Mouse (Mus musculus) spleen, adult 12 weeks (tissue): ENCODE measurements around the gene Chic2.
A peak's percentile ranks its signal among the peaks of the same experiment; 100 is the strongest.

Experiments used
- DNase-seq: peaks from one replicate; pipeline ENCODE4 v3.0.0; 2022; ENCODE audit warnings: low spot score

Chic2 gene

DNA sequence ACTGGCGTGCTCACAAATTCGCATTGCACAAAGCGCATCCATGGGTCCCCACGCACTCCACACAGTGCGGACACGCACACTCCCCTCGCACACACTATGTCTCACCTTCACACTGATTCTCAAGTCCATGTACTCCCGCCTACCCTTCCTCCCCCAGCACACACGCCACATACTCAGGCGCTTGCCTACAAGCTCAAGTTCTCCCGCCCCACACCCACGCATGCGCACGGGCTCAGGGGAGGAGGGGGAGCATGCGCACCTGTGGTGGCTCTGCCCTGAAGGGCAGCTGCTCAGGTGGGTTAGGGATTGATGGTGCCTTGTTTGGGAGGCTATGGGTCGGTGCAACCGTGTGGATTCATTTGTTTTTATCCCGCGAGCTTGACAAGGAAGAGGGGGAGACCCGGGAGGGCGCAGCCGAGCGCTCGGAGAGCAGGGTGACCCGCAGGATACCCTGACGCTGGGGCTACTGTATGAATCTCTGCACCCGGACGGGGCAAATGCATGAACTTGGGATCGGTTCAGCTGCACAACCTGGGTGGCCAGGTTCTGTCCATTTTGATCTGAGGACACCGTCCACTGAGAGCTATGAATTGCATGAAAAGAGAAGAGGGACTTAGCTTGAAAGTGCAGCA, 22.7 kb upstream of the Chic2 start:
- peak; percentile 59 for DNase-seq

- no peak for DNase-seq
Observed at GRCm38 (mm10) chr5:75066715-75067114, 22.1 kb upstream of the Chic2 start.

DNA sequence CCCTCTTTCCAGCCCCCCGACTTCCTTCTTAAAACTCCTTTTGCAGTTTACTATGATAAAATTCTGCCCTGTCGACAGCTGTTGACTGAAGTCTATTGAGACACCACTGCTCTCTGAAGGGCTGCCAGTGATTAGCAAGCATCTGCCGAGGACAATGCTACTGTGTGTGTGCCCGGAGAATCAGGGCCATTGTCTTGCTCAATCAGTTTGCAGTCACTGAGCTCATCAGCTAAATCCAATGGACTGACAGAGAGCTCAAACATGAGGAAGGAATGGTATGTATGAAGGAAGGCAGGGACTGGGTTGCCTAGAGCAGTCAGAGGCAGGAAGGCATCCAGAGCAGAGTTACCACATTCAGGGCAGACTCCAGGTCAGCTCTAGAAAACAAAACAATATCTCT, 18.6 kb upstream of the Chic2 start:
- DNase-seq: no peak

DNA sequence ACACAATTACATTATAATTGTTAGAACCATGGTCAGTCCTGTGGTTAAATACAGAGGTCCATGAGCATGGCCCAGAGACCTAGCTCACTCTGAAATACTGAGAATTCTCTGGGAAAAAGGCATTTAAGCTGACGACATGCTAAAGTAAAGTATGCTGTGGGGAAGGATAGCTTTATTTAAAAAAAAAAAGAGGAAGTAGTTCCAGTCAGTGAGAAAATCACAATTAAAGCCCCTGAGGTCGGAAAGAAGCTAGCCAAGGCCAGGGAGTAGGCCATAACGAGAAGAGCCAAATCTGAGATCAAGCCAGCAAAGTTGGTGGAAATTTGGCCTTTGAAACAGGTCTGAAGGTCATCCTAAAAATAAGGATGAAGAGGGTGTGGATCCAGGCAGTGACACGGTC, 6.5 kb upstream of the Chic2 start:
- no peak for DNase-seq

DNA sequence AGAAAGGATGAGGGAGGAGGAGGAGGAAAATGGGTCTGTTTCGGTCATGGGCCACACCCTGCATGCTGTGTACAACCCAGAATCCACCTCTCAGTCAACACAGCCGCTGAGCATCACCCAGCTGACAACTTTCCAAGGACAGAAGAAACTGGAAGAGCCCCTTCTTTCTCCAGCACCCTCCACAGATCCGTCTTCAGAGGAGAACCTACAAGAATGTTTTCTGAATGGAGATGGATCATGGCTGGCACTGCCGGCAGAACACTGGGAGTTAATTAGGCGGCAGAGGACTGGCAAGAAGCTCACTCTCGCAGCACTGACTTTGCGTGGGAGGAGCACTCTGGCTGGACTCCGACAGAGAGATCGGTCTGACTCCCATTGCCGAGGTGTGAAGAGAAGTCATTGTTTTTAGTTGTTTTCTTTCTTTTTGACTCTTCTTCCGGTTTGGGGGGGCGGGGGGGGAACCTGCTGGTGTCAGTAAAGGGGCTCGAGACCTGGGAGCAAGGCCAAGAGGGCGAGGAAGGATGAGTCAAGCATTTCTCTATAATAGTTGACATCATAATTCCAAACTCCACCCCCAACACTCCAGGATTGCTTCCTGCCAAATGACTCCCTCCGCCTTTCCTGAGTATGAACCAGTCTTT, 2.2 kb upstream of the Chic2 start:
- no peak for DNase-seq

- DNase-seq: no peak
Observed at GRCm38 (mm10) chr5:75045371-75045770, 797 bp upstream of the Chic2 start.

DNA sequence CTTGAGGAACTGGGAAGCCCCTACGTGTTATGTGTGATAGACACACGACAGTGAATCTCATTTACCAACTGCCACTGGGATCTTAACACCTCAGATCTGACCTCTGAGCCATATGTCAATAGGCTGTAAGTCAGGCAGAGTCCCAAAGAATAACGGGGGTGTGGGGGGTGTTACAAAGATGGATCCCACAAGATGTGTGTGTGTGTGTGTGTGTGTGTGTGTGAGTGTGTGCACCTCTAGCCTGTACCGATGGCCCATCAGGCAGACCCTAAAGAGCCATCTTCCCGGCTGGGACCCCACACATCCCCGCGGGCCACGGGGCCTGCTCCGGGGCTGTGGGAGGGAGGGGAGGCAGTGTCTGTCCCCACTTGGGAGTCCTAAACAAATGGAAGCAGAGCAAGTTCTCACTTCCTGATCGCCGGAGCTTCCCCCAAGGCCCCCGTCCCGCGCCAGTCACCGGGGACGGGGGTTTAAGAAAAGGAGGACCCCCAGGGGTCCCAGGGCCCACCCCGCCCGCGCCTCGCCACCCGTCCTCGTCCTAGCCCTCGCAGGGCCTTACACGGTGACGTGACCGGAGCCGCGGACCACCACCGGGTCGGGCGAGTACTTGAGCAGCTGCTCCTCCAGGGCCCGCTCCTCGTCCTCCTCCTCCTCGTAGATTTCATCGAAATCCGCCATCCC, 813 bp downstream of the Chic2 start:
- no peak for DNase-seq

- no peak for DNase-seq
Observed at GRCm38 (mm10) chr5:75043011-75043445, 1.5 kb downstream of the Chic2 start.

DNA sequence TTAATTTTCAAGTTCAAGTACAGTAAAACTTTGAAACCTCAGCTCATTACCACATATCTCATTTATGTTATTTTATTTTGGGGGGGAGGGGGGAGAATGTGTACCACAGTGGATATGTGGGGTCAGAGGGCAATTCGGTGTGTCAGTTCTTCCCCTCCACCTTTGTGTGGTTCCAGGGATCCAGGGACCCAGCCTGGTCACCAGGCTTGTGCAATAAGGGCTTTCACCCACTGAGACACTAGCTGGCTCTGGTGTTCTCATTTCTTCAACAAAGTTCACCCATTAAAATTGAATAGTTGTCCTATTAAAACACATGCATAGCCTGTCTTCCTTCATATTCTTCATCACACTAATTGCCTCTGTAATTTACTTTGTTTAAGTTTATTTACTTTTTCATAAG, 5.3 kb downstream of the Chic2 start:
- no peak for DNase-seq

DNA sequence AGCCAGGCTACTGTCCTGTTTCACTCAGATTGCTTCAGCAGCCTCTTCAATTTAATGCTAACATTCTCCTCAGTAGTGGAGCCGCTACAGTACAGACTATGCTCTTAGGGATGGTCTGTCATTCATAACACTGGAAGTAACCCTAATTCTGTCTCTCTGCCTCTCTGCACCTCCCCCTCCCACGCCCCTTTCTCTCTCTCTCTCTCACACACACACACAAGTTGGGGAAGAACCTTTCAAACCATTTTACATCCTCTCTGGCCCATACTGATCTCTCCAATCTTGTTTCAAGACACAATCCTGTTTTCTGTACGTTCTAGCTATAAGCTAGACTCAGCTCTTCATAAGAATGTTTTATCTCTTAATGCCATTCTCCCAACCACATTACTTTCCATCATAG, 9.1 kb downstream of the Chic2 start:
- DNase-seq: no peak

GRCm38 (mm10) chr5:75014768-75015167, 29.8 kb downstream of the Chic2 start:
- DNase-seq: no peak

GRCm38 (mm10) chr5:75012771-75013421, 31.7 kb downstream of the Chic2 start:
- no peak for DNase-seq

GRCm38 (mm10) chr5:75011985-75012738, 32.4 kb downstream of the Chic2 start:
- no peak for DNase-seq

DNA sequence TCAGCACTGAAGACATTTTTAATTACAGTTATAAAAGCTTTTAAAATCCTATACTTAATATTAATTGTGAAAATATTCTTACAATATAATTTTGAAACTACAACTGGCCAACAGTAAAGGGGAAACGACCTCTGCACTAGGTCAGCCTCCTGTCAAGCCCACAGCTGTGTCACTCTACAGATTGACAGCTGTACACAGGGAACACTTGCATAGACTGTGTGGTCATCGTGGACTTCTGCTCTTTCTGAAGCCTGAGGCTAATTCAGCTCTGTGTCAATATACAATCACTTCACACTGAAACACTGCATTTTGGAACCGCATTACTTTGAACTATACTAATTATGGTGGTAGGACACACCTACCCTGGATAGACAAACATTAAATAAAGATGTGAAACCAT, 39.8 kb downstream of the Chic2 start:
- DNase-seq: no peak

DNA sequence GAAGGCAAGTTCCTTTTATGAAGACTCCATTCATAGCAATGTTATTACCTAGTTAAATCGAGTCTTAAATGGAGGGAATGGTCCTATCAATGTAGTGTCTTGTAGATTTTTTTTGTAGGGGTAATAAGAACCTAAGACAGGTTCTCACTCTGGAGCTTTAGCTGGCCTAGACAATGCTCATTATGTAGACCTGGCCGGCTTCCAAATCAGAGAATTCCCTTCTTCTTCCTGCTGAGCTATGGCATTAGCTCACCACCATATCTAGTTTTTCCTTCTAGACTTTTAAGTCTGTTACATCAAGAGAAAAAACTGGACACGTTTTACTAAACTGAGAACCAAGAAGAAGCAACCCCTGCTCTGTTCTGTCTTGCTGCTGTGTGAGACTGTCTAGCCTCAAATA, 42.5 kb downstream of the Chic2 start:
- no peak for DNase-seq

DNA sequence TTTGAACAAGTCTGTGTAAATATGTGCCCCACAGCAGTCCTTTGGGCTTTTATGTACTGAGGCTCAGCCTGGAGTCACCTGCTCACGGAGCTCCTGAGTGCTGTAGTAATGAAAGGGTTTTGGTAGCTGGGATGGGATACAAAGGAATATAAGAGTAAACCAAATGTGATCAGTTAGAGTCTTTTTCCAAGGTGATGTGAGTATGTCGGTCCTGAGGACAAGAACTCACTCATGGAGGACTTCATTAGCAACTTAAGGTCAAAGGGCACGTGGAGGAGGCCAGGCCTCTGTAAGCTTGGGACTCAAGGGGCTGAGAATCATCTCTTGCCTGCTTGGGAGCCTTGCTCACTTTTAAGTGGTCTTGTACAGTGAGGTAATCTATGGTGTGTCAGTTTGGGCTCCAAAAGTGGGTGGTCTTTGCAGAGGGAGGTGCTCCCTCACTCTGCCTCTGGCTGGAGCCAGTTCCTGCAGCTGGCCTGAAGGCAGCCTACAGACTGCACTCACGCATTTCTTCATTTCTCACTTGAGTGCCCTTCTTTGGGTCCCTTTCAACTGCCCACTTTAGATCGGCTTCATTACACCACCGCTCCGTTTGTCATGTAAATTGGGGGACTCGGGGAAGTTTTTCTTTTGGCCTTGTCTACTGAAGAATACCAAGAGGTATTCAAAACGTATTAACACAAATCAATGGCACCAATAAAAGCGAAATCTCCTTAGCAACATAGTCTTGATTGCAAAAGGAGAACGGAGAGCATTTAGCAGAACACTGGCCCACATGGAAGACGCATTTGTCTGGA, 45.7 kb downstream of the Chic2 start:
- no peak for DNase-seq

DNA sequence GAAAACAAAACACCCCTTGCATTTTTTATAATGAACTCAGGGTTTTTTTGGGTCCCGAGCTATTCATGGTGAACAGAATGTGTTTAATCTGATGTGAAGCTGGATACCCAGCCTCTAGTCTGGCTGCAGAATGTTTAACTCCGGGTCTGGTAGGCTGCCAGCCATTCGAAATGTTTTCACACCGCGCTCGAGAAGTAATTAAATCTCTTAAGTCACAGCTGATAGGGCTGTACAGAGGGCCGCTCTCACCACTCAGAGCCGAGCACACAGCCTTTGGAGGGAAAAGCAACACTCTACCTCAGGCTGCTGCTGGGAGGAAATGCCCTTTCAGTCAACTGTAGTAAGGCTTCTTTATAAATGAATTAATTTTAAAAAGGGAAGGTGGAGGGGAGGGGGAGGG, 49.6 kb downstream of the Chic2 start:
- DNase-seq: no peak

DNA sequence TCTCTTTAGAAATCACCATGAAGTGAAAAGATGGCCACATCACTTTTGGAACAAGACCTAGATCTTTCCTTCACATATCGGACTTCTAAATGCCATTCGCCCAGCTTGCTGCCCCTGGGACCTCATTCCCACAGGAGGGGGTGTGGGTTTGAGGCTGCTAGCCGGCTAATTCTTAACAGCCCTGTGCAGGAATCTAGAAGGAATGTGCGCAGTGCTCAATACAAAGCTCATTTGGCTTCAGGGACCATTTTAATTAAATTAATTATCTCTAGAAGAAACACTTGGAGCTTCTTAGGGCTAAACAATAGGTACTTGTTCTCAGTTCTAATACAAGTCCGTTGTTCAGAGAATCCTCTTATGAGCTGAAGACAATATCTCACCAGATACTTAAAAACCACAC, 60.5 kb downstream of the Chic2 start:
- DNase-seq: no peak

GRCm38 (mm10) chr5:74980574-74980973, 64.0 kb downstream of the Chic2 start:
- no peak for DNase-seq

- no peak for DNase-seq
Observed at GRCm38 (mm10) chr5:74980154-74980553, 64.4 kb downstream of the Chic2 start.

GRCm38 (mm10) chr5:74979586-74979985, 65.0 kb downstream of the Chic2 start:
- no peak for DNase-seq
